Mouse (Mus musculus) colon, adult 2 months (tissue): Measurements from ENCODE around the gene Birc3. TPM values are rescaled to one million over a fixed set of nuclear protein-coding genes. Genes with fewer than 3 reads are reported as not detected.

Experiments used
- polyA plus RNA-seq: library from polyadenylated mRNA; depleted of rRNA; stranded (reverse); fragments of >200 nt; gene quantifications from 2 replicates; pipeline ENCODE4 v1.2.3, GENCODE M21; 2012; rRNA removed

Birc3 gene
- 16.2 and 19.5 TPM in 2 replicates for polyA plus RNA-seq

DNA sequence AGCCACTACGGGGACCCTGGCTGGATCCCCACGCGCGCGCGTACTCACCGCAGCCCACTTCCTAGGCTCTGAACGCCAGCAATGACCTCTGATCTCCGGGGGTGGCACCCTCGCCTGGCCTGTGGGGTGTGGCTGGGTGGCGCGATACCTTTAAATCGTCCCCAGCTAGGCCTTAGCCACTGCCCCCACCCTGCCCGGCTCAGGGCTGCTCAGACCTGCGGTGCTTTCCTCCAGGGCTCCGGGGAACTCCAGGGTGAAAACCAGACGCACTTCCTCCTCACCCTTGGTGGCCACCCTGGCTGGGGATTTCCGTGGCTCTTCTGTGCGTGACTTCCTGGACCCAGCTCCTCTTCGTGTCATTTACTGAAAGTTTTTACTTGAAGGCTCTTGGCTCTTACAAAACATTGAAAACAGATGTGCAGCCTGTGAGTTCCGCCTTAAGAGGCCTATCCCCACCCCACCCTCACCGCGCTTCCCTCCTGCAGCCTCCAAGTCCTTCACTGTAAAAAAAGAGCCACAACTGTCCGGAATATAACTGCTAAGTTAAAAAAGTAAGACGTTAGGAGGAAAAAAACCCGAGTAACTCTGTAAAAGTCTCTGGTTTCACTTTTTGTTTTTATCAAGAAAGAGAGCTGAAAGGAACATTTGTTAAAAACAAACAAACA is at the start of gene Birc3:
Gene Birc3 (minus strand): TSS at position 412 of the 665 bp plus-strand sequence.

DNA sequence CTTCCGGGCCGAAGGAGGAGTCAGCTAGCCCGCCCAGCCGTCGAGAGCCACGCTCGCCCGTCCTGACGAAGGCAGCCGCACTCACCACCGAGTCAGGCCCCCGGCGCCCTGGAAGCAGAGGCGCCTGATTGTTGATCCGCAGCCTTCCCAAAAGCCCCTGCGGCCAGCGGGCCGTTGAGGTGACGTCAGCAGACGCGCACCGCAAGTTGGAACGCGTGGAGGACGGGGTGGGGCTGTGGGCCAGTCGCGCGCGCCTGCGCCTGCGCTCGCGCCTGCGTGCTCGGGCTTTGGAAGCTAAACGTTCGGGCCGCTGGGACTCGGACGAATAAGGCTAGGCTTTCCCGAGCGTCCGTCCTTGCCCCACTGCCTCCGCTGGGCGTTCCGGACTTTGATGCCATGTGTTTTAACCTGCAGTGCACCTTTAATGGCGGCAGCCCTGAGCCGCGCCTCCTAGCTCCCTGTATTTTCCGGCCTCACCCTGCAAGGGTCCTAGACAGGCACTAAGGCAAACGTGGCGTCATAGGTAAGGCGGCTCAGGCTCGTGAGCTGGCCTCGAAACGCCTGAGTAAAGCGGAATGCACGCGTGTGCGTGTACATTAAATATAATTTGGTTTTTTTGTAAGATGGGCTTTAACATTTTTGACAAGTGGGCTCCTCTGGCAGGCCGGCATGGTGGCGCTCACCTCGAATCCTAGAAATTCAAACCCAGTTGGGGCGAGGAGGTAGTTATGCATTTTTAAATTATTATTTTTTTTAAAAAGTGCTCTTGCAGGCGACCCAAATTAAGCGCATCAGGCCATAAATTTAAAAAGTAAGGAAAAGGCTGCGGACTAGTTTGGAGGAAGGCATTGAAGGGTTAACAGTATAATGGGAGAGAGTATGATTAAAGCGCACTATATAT is 35.8 kb downstream of the Birc3 start, which contains the start of gene Birc2:
Gene Birc2 (minus strand): TSS at position 160 of the 901 bp plus-strand sequence.

Other genes starting within 250 kb of the Birc3 start
- gene Mmp20, start 245.0 kb downstream of the Birc3 start, polyA plus RNA-seq = not detected in 2 replicates
- gene Mmp7, start 181.1 kb downstream of the Birc3 start, polyA plus RNA-seq = 0.45 and 0.57 TPM in 2 replicates
- 27.3 and 33.2 TPM in 2 replicates for gene Tmem123, start 109.1 kb downstream of the Birc3 start, polyA plus RNA-seq
- gene Birc2, start 36.1 kb downstream of the Birc3 start, polyA plus RNA-seq = 5.1 and 8.3 TPM in 2 replicates
- 45.5 and 49.0 TPM in 2 replicates for gene Yap1, start 131.4 kb upstream of the Birc3 start, polyA plus RNA-seq
- 0.30 and 1.3 TPM in 2 replicates for gene Cfap300, start 169.6 kb upstream of the Birc3 start, polyA plus RNA-seq